Mouse (Mus musculus) liver, embryonic 14.5 days (tissue): ENCODE data around the gene Kcnh7. TPM values are rescaled to one million over a fixed set of nuclear protein-coding genes. Genes with fewer than 3 reads are reported as not detected.

Experiments used
- ATAC-seq: fragments of 200-750 bp; cut with Nextera tagmentation; 2 replicates; pipeline ENCODE4 v1.8.0; 2017; ENCODE audit warnings: moderate number of reproducible peaks, mild to moderate bottlenecking, moderate library complexity; ENCODE audit not compliant: insufficient read depth
- DNase-seq, 3 experiments: peaks; one replicate each; pipeline ENCODE4 v3.0.0-alpha.2; 2012 to 2013; ENCODE audit warnings: low read depth in 3 of 3, low spot score in 3 of 3
- H3K27ac ChIP-seq: fragments of 300-500 bp; sonication (generic); 2 replicates; pipeline ENCODE4 v1.5.1; 2014; ENCODE audit warnings: moderate library complexity, mild to moderate bottlenecking, control low read depth, inconsistent platforms
- H3K27me3 ChIP-seq: fragments of 300-500 bp; sonication (generic); 2 replicates; pipeline ENCODE4 v1.6.1; 2014; ENCODE audit warnings: mild to moderate bottlenecking, low read length, moderate library complexity; ENCODE audit not compliant: control insufficient read depth, insufficient read depth
- H3K36me3 ChIP-seq: fragments of 300-500 bp; sonication (generic); replicated peaks from 2 replicates; pipeline ENCODE4 v1.6.1; 2014; ENCODE audit warnings: low read depth; ENCODE audit not compliant: control insufficient read depth, insufficient read depth
- H3K4me1 ChIP-seq, 2 experiments: fragments of 200-500 bp in 1 of 2; fragments of 300-500 bp in 1 of 2; sonication (generic) in 1 of 2; replicated peaks; 2 replicates each; pipeline ENCODE4 v1.6.1; 2012 to 2014; ENCODE audit warnings: antibody characterized with exemption in 1 of 2, inconsistent platforms in 1 of 2, low read length in 1 of 2; ENCODE audit not compliant: control insufficient read depth in 2 of 2, insufficient read depth in 2 of 2
- H3K4me2 ChIP-seq: fragments of 300-500 bp; sonication (generic); 2 replicates; pipeline ENCODE4 v1.6.1; 2014; ENCODE audit warnings: low read depth, mild to moderate bottlenecking, control low read depth, moderate library complexity
- H3K4me3 ChIP-seq, 2 experiments: fragments of 200-500 bp in 1 of 2; fragments of 300-500 bp in 1 of 2; sonication (generic) in 1 of 2; 2 replicates each; pipeline ENCODE4 v1.5.1; 2012 to 2014; ENCODE audit warnings: low read depth in 2 of 2, low read length in 2 of 2, mild to moderate bottlenecking in 2 of 2, control low read depth in 1 of 2, inconsistent platforms in 1 of 2, moderate library complexity in 1 of 2; ENCODE audit not compliant: insufficient read depth in 1 of 2
- H3K9ac ChIP-seq: fragments of 300-500 bp; sonication (generic); replicated peaks from 2 replicates; pipeline ENCODE4 v1.6.1; 2014; ENCODE audit warnings: mild to moderate bottlenecking, control low read depth, moderate library complexity
- H3K9me3 ChIP-seq: fragments of 300-500 bp; sonication (generic); 2 replicates; pipeline ENCODE4 v1.6.1; 2016; ENCODE audit warnings: low read length, mixed read lengths; ENCODE audit not compliant: control insufficient read depth
- CTCF ChIP-seq: IDR thresholded peaks from 2 replicates; pipeline ENCODE4 v1.5.1; 2016; ENCODE audit warnings: antibody characterized with exemption, low read depth, control low read depth
- EP300 ChIP-seq: IDR thresholded peaks from 2 replicates; pipeline ENCODE4 v1.6.1; 2016; ENCODE audit warnings: antibody characterized with exemption, low read depth
- WGBS: fragments of 180-500 bp; shearing (Covaris S2); extraction: QIAGEN DNeasy Blood & Tissue Kit; methylation state at CpG from one replicate; pipeline ENCODE4 v1.1.7; 2014; ENCODE audit not compliant: insufficient replicate concordance; 5-methylcytosine and 5-hydroxymethylcytosine counted together
- polyA plus RNA-seq, 2 experiments: library from polyadenylated mRNA; depleted of rRNA in 1 of 2; stranded (reverse) in 1 of 2; unstranded in 1 of 2; fragments of >200 nt; fragmentation: Nextera tagmentation in 1 of 2; extraction: Ambion mirVana in 1 of 2; gene quantifications; 2 replicates each; pipeline versions ENCODE4 v1.2.1 to v1.2.3; 2012 to 2014

Kcnh7 gene
- polyA plus RNA-seq, 2 experiments, result 0.01 to 0.03 TPM

GRCm38 (mm10) chr2:62819231-62819630 lies 364.9 kb downstream of the Kcnh7 start:
- TF ChIP-seq CTCF (no peak), EP300 (no peak)
- DNase-seq, result no peak
- WGBS, result 65% methylated on average over 2 of the region's 2 CpGs
- no peak overlapping the region for H3K27ac ChIP-seq
- no peak for ATAC-seq
- no peaks in the 10 kb centered on the region for H3K9me3 ChIP-seq
- no peaks in the 10 kb centered on the region for H3K36me3 ChIP-seq
- H3K4me1 ChIP-seq, result no peaks in the 10 kb centered on the region
- H3K4me3 ChIP-seq, result no peak overlapping the region
- no peak overlapping the region for H3K9ac ChIP-seq
- no peak overlapping the region for H3K4me2 ChIP-seq
- H3K27me3 ChIP-seq, result no peaks in the 10 kb centered on the region

GRCm38 (mm10) chr2:62816016-62816415 lies 368.1 kb downstream of the Kcnh7 start:
- DNase-seq (no peak), ATAC-seq (no peak)
- Histone ChIP-seq H3K4me2 (no peak overlapping the region), H3K4me1 (no peaks in the 10 kb centered on the region), H3K9ac (no peak overlapping the region), H3K9me3 (no peaks in the 10 kb centered on the region), H3K36me3 (no peaks in the 10 kb centered on the region), H3K4me3 (no peak overlapping the region), H3K27me3 (no peaks in the 10 kb centered on the region), H3K27ac (no peak overlapping the region)
- WGBS, result 77% methylated on average over 3 of the region's 3 CpGs
- TF ChIP-seq EP300 (no peak), CTCF (no peak)

- H3K9ac ChIP-seq, result no peak overlapping the region
- no peak overlapping the region for H3K4me3 ChIP-seq
- no peak overlapping the region for H3K4me2 ChIP-seq
- no peak for DNase-seq
- no peak for TF ChIP-seq EP300
- no peak for TF ChIP-seq CTCF
- no peaks in the 10 kb centered on the region for H3K9me3 ChIP-seq
- H3K27ac ChIP-seq, result no peak overlapping the region
- H3K36me3 ChIP-seq, result no peaks in the 10 kb centered on the region
- H3K27me3 ChIP-seq, result no peaks in the 10 kb centered on the region
- ATAC-seq, result no peak
- no peaks in the 10 kb centered on the region for H3K4me1 ChIP-seq
- WGBS, result 43% methylated on average over 4 of the region's 4 CpGs
Observed at GRCm38 (mm10) chr2:62808813-62809212, 375.3 kb downstream of the Kcnh7 start.

GRCm38 (mm10) chr2:62807476-62807882 lies 376.6 kb downstream of the Kcnh7 start:
- Histone ChIP-seq H3K9me3 (no peaks in the 10 kb centered on the region), H3K4me3 (no peak overlapping the region), H3K36me3 (no peaks in the 10 kb centered on the region), H3K4me2 (no peak overlapping the region), H3K4me1 (no peaks in the 10 kb centered on the region), H3K27me3 (no peaks in the 10 kb centered on the region), H3K27ac (no peak overlapping the region), H3K9ac (no peak overlapping the region)
- TF ChIP-seq EP300, result no peak
- no peak for TF ChIP-seq CTCF
- no peak for ATAC-seq
- DNase-seq, result no peak
- 54% methylated on average over 3 of the region's 3 CpGs for WGBS

GRCm38 (mm10) chr2:62806931-62807330 lies 377.2 kb downstream of the Kcnh7 start:
- 59% methylated on average over 3 of the region's 3 CpGs for WGBS
- Histone ChIP-seq H3K4me2 (no peak overlapping the region), H3K4me3 (no peak overlapping the region), H3K27me3 (no peaks in the 10 kb centered on the region), H3K36me3 (no peaks in the 10 kb centered on the region), H3K4me1 (no peaks in the 10 kb centered on the region), H3K9ac (no peak overlapping the region), H3K27ac (no peak overlapping the region), H3K9me3 (no peaks in the 10 kb centered on the region)
- TF ChIP-seq CTCF (no peak), EP300 (no peak)
- DNase-seq (no peak), ATAC-seq (no peak)

- ATAC-seq (no peak), DNase-seq (no peak)
- H3K9me3 ChIP-seq, result no peaks in the 10 kb centered on the region
- H3K27me3 ChIP-seq, result no peaks in the 10 kb centered on the region
- no peak overlapping the region for H3K9ac ChIP-seq
- H3K36me3 ChIP-seq, result no peaks in the 10 kb centered on the region
- H3K27ac ChIP-seq, result no peak overlapping the region
- TF ChIP-seq EP300, result no peak
- WGBS, result 46% methylated on average over 1 of the region's 1 CpGs
- H3K4me2 ChIP-seq, result no peak overlapping the region
- no peak overlapping the region for H3K4me3 ChIP-seq
- H3K4me1 ChIP-seq, result no peaks in the 10 kb centered on the region
Observed at GRCm38 (mm10) chr2:62804030-62804429, 380.1 kb downstream of the Kcnh7 start.
